Comparison of ENCODE assay signal across 12 mouse cellular contexts in the genomic region with DNA sequence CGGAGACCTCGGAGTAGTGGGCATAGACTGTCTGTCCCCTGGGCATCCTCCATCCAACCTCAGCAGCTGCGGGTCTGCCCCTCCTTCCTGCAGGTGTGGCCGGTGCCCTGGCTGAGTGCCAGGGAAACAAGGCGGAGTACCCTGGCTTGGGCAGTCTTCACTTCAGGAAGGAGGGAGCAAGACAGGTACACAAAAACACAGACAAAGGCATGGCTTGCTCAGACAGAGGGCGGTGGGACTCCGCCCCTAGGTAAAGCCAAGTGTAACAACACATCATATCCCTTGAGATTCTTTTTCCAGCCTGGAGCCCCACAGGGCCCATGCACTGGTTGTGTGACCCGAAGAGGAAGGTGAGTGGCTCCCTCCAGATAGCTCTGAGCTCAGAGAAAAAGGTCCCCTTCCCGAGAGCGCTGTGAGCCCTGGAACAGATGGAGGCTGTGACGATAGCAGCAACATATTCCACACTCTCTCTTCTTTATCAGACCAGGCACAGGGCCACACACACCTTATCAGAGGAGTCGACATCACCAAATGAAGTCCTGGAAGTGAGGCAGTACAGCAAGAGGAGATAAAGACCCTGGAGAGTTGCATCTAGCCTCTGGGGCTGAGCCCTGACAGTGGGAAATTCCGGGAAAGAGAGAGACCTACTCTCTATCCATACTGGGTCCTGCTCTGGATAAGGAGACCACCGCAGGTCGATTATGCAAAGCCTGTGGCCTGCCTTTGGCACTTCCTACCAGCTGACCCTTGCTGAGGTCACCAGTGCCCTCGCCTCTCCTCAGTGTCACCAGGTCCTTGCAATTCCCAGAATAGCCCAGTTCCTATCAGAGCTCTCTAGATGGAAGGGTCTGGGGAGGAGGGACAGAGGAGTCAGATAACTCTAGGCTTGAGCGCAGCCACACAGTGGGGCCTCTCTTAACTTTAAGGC. TPM values are rescaled to one million over a fixed set of nuclear protein-coding genes. Genes with fewer than 3 reads are reported as not detected.
DNase-seq lines count a peak whose midpoint lies in the region; ATAC-seq and TF ChIP-seq lines count a peak whose summit lies in the region.
"Had no signal": no experiment of that assay in that cellular context is flagged by ENCODE, and none has a peak within 500 bp of the region (broad histone marks: within the 10 kb centered on the region; RNA-seq: fewer than 3 reads in every experiment).

No protein-coding gene starts in this region.

- WGBS in heart, embryonic 14.5 days = 10% methylated on average over 17 of the region's 17 CpGs
- WGBS in liver, embryonic 16.5 days (ENCODE audit: insufficient replicate concordance) = 29% methylated on average over 17 of the region's 17 CpGs

- ATAC-seq in heart, embryonic 14.5 days (ENCODE audit: insufficient number of reproducible peaks, insufficient read depth, low FRiP score, low read depth) = peak; percentile 86
- ATAC-seq in liver, embryonic 16.5 days (ENCODE audit: low read depth) = peak; percentile 82

- H3K9me3 ChIP-seq in ES-E14 (ENCODE audit: control insufficient read depth, insufficient read depth, low read depth, low read length) = no peaks in the 10 kb centered on the region
- no peaks in the 10 kb centered on the region for H3K9me3 ChIP-seq in heart, embryonic 14.5 days (ENCODE audit: control insufficient read depth, low read length)
- no peaks in the 10 kb centered on the region for H3K9me3 ChIP-seq in liver, embryonic 16.5 days (replicated peaks; ENCODE audit: control insufficient read depth, low read length)
- H3K9me3 ChIP-seq: embryonic facial prominence, embryonic 12.5 days had no signal

- H3K4me3 ChIP-seq in ES-E14 (ENCODE audit: insufficient read depth in 1 of 2, low read depth in 1 of 2, low read length in 2 of 2, poor library complexity in 1 of 2, severe bottlenecking in 1 of 2) = peak overlapping the region; percentile 33 to 43; a peak in 3 of 4 replicates
- H3K4me3 ChIP-seq in heart, embryonic 14.5 days (ENCODE audit: control insufficient read depth in 1 of 2, insufficient read depth in 1 of 2, low read depth in 1 of 2, low read length in 2 of 2) = peak overlapping the region; percentile 29 to 43
- H3K4me3 ChIP-seq in liver, embryonic 16.5 days (ENCODE audit: low read depth, low read length) = no peak overlapping the region
- H3K4me3 ChIP-seq: embryonic facial prominence, embryonic 12.5 days had no signal

- H3K4me2 ChIP-seq in heart, embryonic 14.5 days (ENCODE audit: low read length) = peak overlapping the region; percentile 66
- peak overlapping the region; percentile 24; the same call in 1 of the 2 replicates for H3K4me2 ChIP-seq in liver, embryonic 16.5 days (ENCODE audit: low read depth, low read length)
- H3K4me2 ChIP-seq: embryonic facial prominence, embryonic 12.5 days had no signal

- no peaks in the 10 kb centered on the region for H3K27me3 ChIP-seq in heart, embryonic 14.5 days (ENCODE audit: control insufficient read depth, insufficient read depth, low read length)
- H3K27me3 ChIP-seq in liver, embryonic 16.5 days (ENCODE audit: control insufficient read depth, insufficient read depth, low read depth, low read length) = 0 out of 2 replicates have a peak, but pooled peaks cover 3% of the 10 kb centered on the region
- H3K27me3 ChIP-seq: embryonic facial prominence, embryonic 12.5 days had no signal

- H3K4me1 ChIP-seq in ES-E14 (ENCODE audit: control insufficient read depth in 2 of 2, insufficient read depth in 2 of 2, low read length in 2 of 2, poor library complexity in 1 of 2) = peaks cover 5 to 11% of the 10 kb centered on the region in 2 experiments; a peak in 1 of 4 replicates
- H3K4me1 ChIP-seq in heart, embryonic 14.5 days (ENCODE audit: control insufficient read depth in 2 of 2, insufficient read depth in 2 of 2, low read length in 2 of 2) = peaks cover 30 to 36% of the 10 kb centered on the region in 2 experiments
- H3K4me1 ChIP-seq in liver, embryonic 16.5 days (ENCODE audit: control insufficient read depth, low read depth, low read length) = peaks cover 4% of the 10 kb centered on the region; the same call in 1 of the 2 replicates
- H3K4me1 ChIP-seq: embryonic facial prominence, embryonic 12.5 days had no signal

- no peak overlapping the region for H3K27ac ChIP-seq in ES-E14 (ENCODE audit: insufficient read depth, low read depth, low read length, poor library complexity, severe bottlenecking)
- H3K27ac ChIP-seq in heart, embryonic 14.5 days (replicated peaks in 1 of 2; ENCODE audit: control insufficient read depth in 1 of 2, insufficient read depth in 1 of 2, low read depth in 2 of 2, low read length in 2 of 2) = peak overlapping the region; percentile 70 to 90
- no peak overlapping the region for H3K27ac ChIP-seq in liver, embryonic 16.5 days (ENCODE audit: low read length)
- H3K27ac ChIP-seq: embryonic facial prominence, embryonic 12.5 days had no signal

- H3K9ac ChIP-seq in ES-E14 (ENCODE audit: insufficient read depth, low read depth, low read length, poor library complexity, severe bottlenecking) = peak overlapping the region; percentile 37; the same call in 1 of the 2 replicates
- peak overlapping the region; percentile 62 for H3K9ac ChIP-seq in heart, embryonic 14.5 days (ENCODE audit: low read length)
- H3K9ac ChIP-seq in liver, embryonic 16.5 days (ENCODE audit: low read depth, low read length) = no peak overlapping the region
- H3K9ac ChIP-seq: embryonic facial prominence, embryonic 12.5 days had no signal

- in situ Hi-C loops in ES-E14 (cut with MboI; ENCODE audit: low sequenced_read_pairs in 2 of 2, unreplicated experiment in 2 of 2) = no loop called here

- H3K36me3 ChIP-seq in ES-E14 (ENCODE audit: control insufficient read depth, insufficient read depth, low read length, poor library complexity, severe bottlenecking) = no peaks in the 10 kb centered on the region
- H3K36me3 ChIP-seq in heart, embryonic 14.5 days (ENCODE audit: control insufficient read depth, insufficient read depth, low read length) = no peaks in the 10 kb centered on the region
- H3K36me3 ChIP-seq in liver, embryonic 16.5 days (ENCODE audit: control insufficient read depth, insufficient read depth) = no peaks in the 10 kb centered on the region
- H3K36me3 ChIP-seq: embryonic facial prominence, embryonic 12.5 days had no signal

- DNase-seq in adrenal gland, postnatal 10 days = peak; percentile 9
- no peak for DNase-seq in adrenal gland, postnatal 14 days
- DNase-seq in ES-E14 (ENCODE audit: low read depth, low spot score) = no peak
- DNase-seq in layer of hippocampus, postnatal 25 days (ENCODE audit: extremely low spot score in 1 of 2, low spot score in 1 of 2) = no peak
- no peak for DNase-seq in frontal cortex, postnatal 10 days (ENCODE audit: low spot score in 2 of 2)
- DNase-seq in ovary, postnatal 10 days (ENCODE audit: low spot score) = no peak

TF ChIP-seq in ES-E14, 5 proteins besides CTCF, POLR2A, EP300 and RAD21:
- TF ChIP-seq ZC3H11A (IDR thresholded peaks at IDR 0.05; ENCODE audit: borderline replicate concordance, low read depth, low read length) (no peak), HCFC1 (IDR thresholded peaks at IDR 0.05; ENCODE audit: borderline replicate concordance, insufficient read depth, low read length) (no peak), CHD2 (IDR thresholded peaks at IDR 0.05; ENCODE audit: low read depth, low read length) (no peak), ZNF384 (IDR thresholded peaks at IDR 0.05; ENCODE audit: low read depth, low read length) (no peak), MAFK (IDR thresholded peaks at IDR 0.05; ENCODE audit: insufficient read depth, low read depth, low read length) (no peak)
TF ChIP-seq in ES-E14: peak in this region for 0.

RNA-seq across cellular contexts. Expression of a gene that starts 1.0 kb away (rescaled TPM):
- total RNA-seq in adrenal gland, postnatal 10 days (2021) = 10 to 100 TPM in 1 of 2 experiments, 1 to 10 TPM in 1; 9.6 to 15.7 TPM
- total RNA-seq in adrenal gland, postnatal 14 days (2021) = 7.4 and 10.3 TPM in 2 replicates
- 0.76 and 2.5 TPM in 2 replicates for total RNA-seq in ES-E14 (2012; rRNA removed)
- polyA plus RNA-seq in heart, embryonic 14.5 days (2014; fragmentation: Nextera tagmentation; extraction: Ambion mirVana) = 8.6 and 8.9 TPM in 2 replicates
- polyA plus RNA-seq in liver, embryonic 16.5 days (2015; fragmentation: Nextera tagmentation; extraction: Ambion mirVana) = 0.06 TPM in 1 of 2 replicates, not detected in the other
- total RNA-seq in layer of hippocampus, postnatal 25 days (2021) = 1 to 10 TPM; 1.4 to 1.9 TPM
- polyA plus RNA-seq: testis, adult 2 months had no signal

RNA-seq across cellular contexts. Expression of a gene that starts 43.6 kb away (rescaled TPM):
- not detected for total RNA-seq in adrenal gland, postnatal 10 days (2021)
- not detected in 2 replicates for total RNA-seq in adrenal gland, postnatal 14 days (2021)
- total RNA-seq in ES-E14 (2012; rRNA removed) = not detected in 2 replicates
- 0.22 TPM in 1 of 2 replicates, not detected in the other for polyA plus RNA-seq in heart, embryonic 14.5 days (2014; fragmentation: Nextera tagmentation; extraction: Ambion mirVana)
- not detected in 2 replicates for polyA plus RNA-seq in liver, embryonic 16.5 days (2015; fragmentation: Nextera tagmentation; extraction: Ambion mirVana)
- total RNA-seq in layer of hippocampus, postnatal 25 days (2021) = not detected
- total RNA-seq: left cerebral cortex, postnatal 14 days had no signal
- polyA plus RNA-seq: embryonic facial prominence, embryonic 12.5 days; neural tube, embryonic 11.5 days; testis, adult 2 months had no signal

Comparison
In these comparisons a context has a peak if more than half of its experiments do, and no peak if none do; other contexts are left out.
1. H3K27ac ChIP-seq: peak in heart, embryonic 14.5 days (2 of 2); none in ES-E14 (single experiment) and liver, embryonic 16.5 days (single experiment).